Mouse (Mus musculus) olfactory bulb, adult 2 months (tissue): ENCODE measurements around the gene Abcg4.

Experiments
- CTCF ChIP-seq: fragments of 200-500 bp; IDR thresholded peaks from 2 replicates; pipeline ENCODE4 v1.5.1; 2012; ENCODE audit warnings: low read depth, mild to moderate bottlenecking, low read length, moderate library complexity; ENCODE audit not compliant: insufficient read depth
- POLR2A ChIP-seq: fragments of 200-500 bp; IDR thresholded peaks from 2 replicates; pipeline ENCODE4 v1.6.1; 2012; ENCODE audit warnings: mild to moderate bottlenecking, low read depth, low read length, moderate library complexity; ENCODE audit not compliant: insufficient read depth

DNA sequence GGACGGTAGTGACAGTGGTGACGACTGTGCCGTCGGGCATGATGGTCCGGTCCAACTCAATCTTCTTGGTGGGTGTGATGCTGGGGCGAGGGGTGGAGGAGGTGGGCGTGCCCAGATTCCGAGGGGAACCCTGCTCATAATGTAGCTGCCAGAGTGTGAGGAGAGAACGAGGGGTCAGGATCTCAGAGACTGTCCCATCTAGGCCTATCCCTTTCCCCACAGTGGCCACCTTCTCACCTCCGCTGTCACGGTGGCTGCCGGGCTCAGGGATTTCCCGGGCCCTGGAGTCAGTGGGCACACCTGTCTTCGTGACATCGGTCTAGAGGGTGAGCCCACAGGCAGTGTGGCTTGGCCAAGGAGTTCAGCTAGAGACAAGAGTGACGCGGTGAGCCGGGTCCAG, 26.5 kb upstream of the Abcg4 start:
- TF ChIP-seq CTCF (no peak), POLR2A (no peak)
